Mouse (Mus musculus): Measurements from ENCODE around the gene Mycbp. TPM values are rescaled to one million over a fixed set of nuclear protein-coding genes. Genes with fewer than 3 reads are reported as not detected.

Mycbp gene
- polyA plus RNA-seq (2012; rRNA removed) (16.3 and 34.1 TPM in 2 replicates), polyA plus RNA-seq (2014; fragmentation: Nextera tagmentation; extraction: Ambion mirVana) (61.0 and 65.8 TPM in 2 replicates)

GRCm38 (mm10) chr4:123904333-123905125 is at the start of gene Mycbp:
Gene Mycbp, plus strand, starts transcription at chr4:123904832.
- Histone ChIP-seq H3K27ac (peak within 1 kb of the TSS; percentile 67), H3K9me3 (ENCODE audit: control insufficient read depth, low read length) (no peaks in the 10 kb centered on the region), H3K4me1 (replicated peaks; ENCODE audit: control insufficient read depth in 2 of 2, insufficient read depth in 2 of 2, low read length in 1 of 2) (peaks cover 7 to 15% of the 10 kb centered on the region in 2 experiments), H3K9ac (replicated peaks) (peak within 1 kb of the TSS; percentile 90), H3K36me3 (replicated peaks; ENCODE audit: control insufficient read depth, insufficient read depth, low read depth) (no peaks in the 10 kb centered on the region; the same call in 1 of the 2 replicates), H3K4me3 (ENCODE audit: insufficient read depth in 1 of 2, low read depth in 2 of 2, low read length in 2 of 2) (peak within 1 kb of the TSS; percentile 87 to 93), H3K27me3 (ENCODE audit: control insufficient read depth, insufficient read depth, low read length) (no peaks in the 10 kb centered on the region), H3K4me2 (ENCODE audit: low read depth) (peak within 1 kb of the TSS; percentile 90)
- DNase-seq (ENCODE audit: low read depth in 3 of 3, low spot score in 3 of 3): peak; percentile 94 to 97 (median 95)
- TF ChIP-seq EP300 (IDR thresholded peaks at IDR 0.05; ENCODE audit: low read depth) (no peak), CTCF (IDR thresholded peaks at IDR 0.05; ENCODE audit: low read depth) (no peak)
- ATAC-seq (ENCODE audit: insufficient read depth): peak; percentile 100
- under 1% methylated on average over 49 of the region's 49 CpGs for WGBS (ENCODE audit: insufficient replicate concordance)

DNA sequence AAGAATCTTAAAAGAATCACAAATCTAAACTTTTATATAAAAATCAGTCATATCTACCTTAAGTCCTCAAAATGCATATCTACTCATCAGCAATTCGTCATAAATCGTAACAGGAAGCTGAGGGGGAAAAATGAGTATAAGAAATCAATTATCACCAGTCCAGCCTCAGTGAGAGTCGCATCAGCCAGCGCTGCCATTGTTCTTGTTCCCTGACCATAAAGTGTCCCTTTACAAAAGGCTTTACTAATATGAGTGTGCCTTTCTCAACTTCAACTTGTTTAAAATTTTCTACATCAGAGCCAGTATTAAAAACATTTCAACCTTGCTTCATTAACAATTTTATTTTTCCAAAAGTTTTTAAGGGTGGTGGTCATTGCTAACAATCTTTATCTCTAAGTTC is 47.7 kb upstream of the Mycbp start:
- H3K4me2 ChIP-seq (ENCODE audit: low read depth): no peak overlapping the region
- H3K9ac ChIP-seq (replicated peaks): no peak overlapping the region
- WGBS (ENCODE audit: insufficient replicate concordance): 58% methylated on average over 4 of the region's 4 CpGs
- DNase-seq (ENCODE audit: low read depth in 3 of 3, low spot score in 3 of 3) (no peak), ATAC-seq (ENCODE audit: insufficient read depth) (no peak)
- H3K4me3 ChIP-seq (ENCODE audit: insufficient read depth in 1 of 2, low read depth in 2 of 2, low read length in 2 of 2): no peak overlapping the region
- TF ChIP-seq EP300 (IDR thresholded peaks at IDR 0.05; ENCODE audit: low read depth) (no peak), CTCF (IDR thresholded peaks at IDR 0.05; ENCODE audit: low read depth) (no peak)
- H3K4me1 ChIP-seq (replicated peaks; ENCODE audit: control insufficient read depth in 2 of 2, insufficient read depth in 2 of 2, low read length in 1 of 2): no peaks in the 10 kb centered on the region
- no peaks in the 10 kb centered on the region for H3K27me3 ChIP-seq (ENCODE audit: control insufficient read depth, insufficient read depth, low read length)
- H3K36me3 ChIP-seq (replicated peaks; ENCODE audit: control insufficient read depth, insufficient read depth, low read depth): no peaks in the 10 kb centered on the region
- H3K27ac ChIP-seq: no peak overlapping the region
- no peaks in the 10 kb centered on the region for H3K9me3 ChIP-seq (ENCODE audit: control insufficient read depth, low read length)

DNA sequence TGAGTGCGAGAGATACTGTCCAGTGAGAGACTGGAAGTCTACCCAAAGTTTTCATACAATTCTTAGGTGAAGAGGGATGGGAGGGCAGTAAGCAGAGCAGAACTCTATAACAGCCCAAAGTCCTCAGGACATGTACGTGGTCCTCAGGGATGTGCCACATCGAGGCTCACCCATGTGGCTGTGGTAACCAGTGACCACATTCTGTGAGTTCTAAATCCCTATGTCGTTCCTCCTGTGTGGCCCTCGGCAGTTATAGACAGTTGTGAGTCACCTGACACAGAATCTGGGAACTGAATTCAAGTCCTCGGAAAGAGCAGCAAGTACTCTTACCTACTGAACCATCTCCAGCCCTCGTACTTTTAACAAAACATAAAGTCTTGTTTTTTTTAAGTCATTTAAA is 46.5 kb upstream of the Mycbp start:
- H3K36me3 ChIP-seq (replicated peaks; ENCODE audit: control insufficient read depth, insufficient read depth, low read depth): no peaks in the 10 kb centered on the region
- TF ChIP-seq CTCF (IDR thresholded peaks at IDR 0.05; ENCODE audit: low read depth): no peak
- no peak for TF ChIP-seq EP300 (IDR thresholded peaks at IDR 0.05; ENCODE audit: low read depth)
- whole genome bisulfite sequencing (ENCODE audit: insufficient replicate concordance): 61% methylated on average over 7 of the region's 7 CpGs
- H3K9ac ChIP-seq (replicated peaks): no peak overlapping the region
- DNase-seq (ENCODE audit: low read depth in 3 of 3, low spot score in 3 of 3) (no peak), ATAC-seq (ENCODE audit: insufficient read depth) (no peak)
- H3K4me1 ChIP-seq (replicated peaks; ENCODE audit: control insufficient read depth in 2 of 2, insufficient read depth in 2 of 2, low read length in 1 of 2): no peaks in the 10 kb centered on the region
- H3K27me3 ChIP-seq (ENCODE audit: control insufficient read depth, insufficient read depth, low read length): no peaks in the 10 kb centered on the region
- no peaks in the 10 kb centered on the region for H3K9me3 ChIP-seq (ENCODE audit: control insufficient read depth, low read length)
- H3K4me3 ChIP-seq (ENCODE audit: insufficient read depth in 1 of 2, low read depth in 2 of 2, low read length in 2 of 2): no peak overlapping the region
- H3K27ac ChIP-seq: no peak overlapping the region
- H3K4me2 ChIP-seq (ENCODE audit: low read depth): no peak overlapping the region

- TF ChIP-seq CTCF (IDR thresholded peaks at IDR 0.05; ENCODE audit: low read depth) (no peak), EP300 (IDR thresholded peaks at IDR 0.05; ENCODE audit: low read depth) (no peak)
- 57% methylated on average over 3 of the region's 3 CpGs for WGBS (ENCODE audit: insufficient replicate concordance)
- H3K4me3 ChIP-seq (ENCODE audit: insufficient read depth in 1 of 2, low read depth in 2 of 2, low read length in 2 of 2): no peak within 1 kb of the TSS
- H3K4me1 ChIP-seq (replicated peaks; ENCODE audit: control insufficient read depth in 2 of 2, insufficient read depth in 2 of 2, low read length in 1 of 2): no peaks in the 10 kb centered on the region
- H3K27ac ChIP-seq: no peak within 1 kb of the TSS
- no peaks in the 10 kb centered on the region for H3K9me3 ChIP-seq (ENCODE audit: control insufficient read depth, low read length)
- H3K27me3 ChIP-seq (ENCODE audit: control insufficient read depth, insufficient read depth, low read length): no peaks in the 10 kb centered on the region
- DNase-seq (ENCODE audit: low read depth in 3 of 3, low spot score in 3 of 3): no peak
- no peak within 1 kb of the TSS for H3K9ac ChIP-seq (replicated peaks)
- H3K4me2 ChIP-seq (ENCODE audit: low read depth): no peak within 1 kb of the TSS
- ATAC-seq (ENCODE audit: insufficient read depth): no peak
- no peaks in the 10 kb centered on the region for H3K36me3 ChIP-seq (replicated peaks; ENCODE audit: control insufficient read depth, insufficient read depth, low read depth)
These were observed 45.3 kb upstream of the Mycbp start, which contains the start of gene 4933427I04Rik for GRCm38 (mm10) chr4:123859379-123859778. Gene 4933427I04Rik, plus strand, starts transcription at chr4:123859679.

GRCm38 (mm10) chr4:123859803-123860202 is 44.8 kb upstream of the Mycbp start:
- Histone ChIP-seq H3K4me1 (replicated peaks; ENCODE audit: control insufficient read depth in 2 of 2, insufficient read depth in 2 of 2, low read length in 1 of 2) (no peaks in the 10 kb centered on the region), H3K9ac (replicated peaks) (no peak overlapping the region), H3K4me2 (ENCODE audit: low read depth) (no peak overlapping the region), H3K27ac (no peak overlapping the region), H3K27me3 (ENCODE audit: control insufficient read depth, insufficient read depth, low read length) (no peaks in the 10 kb centered on the region), H3K4me3 (ENCODE audit: insufficient read depth in 1 of 2, low read depth in 2 of 2, low read length in 2 of 2) (no peak overlapping the region), H3K36me3 (replicated peaks; ENCODE audit: control insufficient read depth, insufficient read depth, low read depth) (no peaks in the 10 kb centered on the region), H3K9me3 (ENCODE audit: control insufficient read depth, low read length) (no peaks in the 10 kb centered on the region)
- DNase-seq (ENCODE audit: low read depth in 3 of 3, low spot score in 3 of 3): no peak
- TF ChIP-seq CTCF (IDR thresholded peaks at IDR 0.05; ENCODE audit: low read depth) (no peak), EP300 (IDR thresholded peaks at IDR 0.05; ENCODE audit: low read depth) (no peak)
- no peak for ATAC-seq (ENCODE audit: insufficient read depth)
- WGBS (ENCODE audit: insufficient replicate concordance): 47% methylated on average over 2 of the region's 2 CpGs

Data from liver, embryonic 14.5 days (tissue).